ENCODE assay signal across 13 mouse cellular contexts in genomic region chr16:92783651-92784131, GRCm38 (mm10). TPM values are rescaled to one million over a fixed set of nuclear protein-coding genes. Genes with fewer than 3 reads are reported as not detected.
DNase-seq lines count a peak whose midpoint lies in the region; ATAC-seq and TF ChIP-seq lines count a peak whose summit lies in the region.
"Had no signal": no experiment of that assay in that cellular context is flagged by ENCODE, and none has a peak within 500 bp of the region (broad histone marks: within the 10 kb centered on the region; RNA-seq: fewer than 3 reads in every experiment).

No protein-coding gene starts in this region.

- H3K4me2 ChIP-seq in hindbrain, postnatal 0 days (ENCODE audit: low read depth, low read length), result no peak overlapping the region
- no peak overlapping the region for H3K4me2 ChIP-seq in hindbrain, embryonic 12.5 days (replicated peaks)
- H3K4me2 ChIP-seq in lung, postnatal 0 days (replicated peaks; ENCODE audit: low read depth, low read length), result no peak overlapping the region
- H3K4me2 ChIP-seq: limb, embryonic 13.5 days had no signal

- no peak for ATAC-seq in hindbrain, postnatal 0 days
- ATAC-seq in hindbrain, embryonic 12.5 days (ENCODE audit: low FRiP score), result no peak
- no peak for ATAC-seq in G1E (ENCODE audit: extremely low read depth, insufficient number of reproducible peaks, low FRiP score, poor library complexity, severe bottlenecking)
- ATAC-seq in lung, postnatal 0 days, result peak; percentile 21; the same call in 1 of the 2 replicates
- ATAC-seq: forebrain, embryonic 16.5 days; midbrain, embryonic 16.5 days had no signal

- TF ChIP-seq CTCF in hindbrain, postnatal 0 days (IDR thresholded peaks at IDR 0.05; ENCODE audit: low read depth), result no peak
- no peak for TF ChIP-seq CTCF in G1E (IDR thresholded peaks at IDR 0.05; ENCODE audit: low read depth, low read length)
- TF ChIP-seq CTCF in lung, postnatal 0 days (IDR thresholded peaks at IDR 0.05), result no peak

- no peak overlapping the region for H3K9ac ChIP-seq in hindbrain, postnatal 0 days (replicated peaks; ENCODE audit: low read length)
- no peak overlapping the region for H3K9ac ChIP-seq in hindbrain, embryonic 12.5 days
- H3K9ac ChIP-seq in lung, postnatal 0 days (replicated peaks; ENCODE audit: low read depth), result no peak overlapping the region
- H3K9ac ChIP-seq: limb, embryonic 13.5 days had no signal

- peak; percentile 45 to 57 for DNase-seq in cerebellum, postnatal 14 days
- no peak for DNase-seq in cerebellum, adult 11-12 months
- DNase-seq in hindbrain, postnatal 0 days (ENCODE audit: low spot score), result peak; percentile 59
- no peak for DNase-seq in G1E (ENCODE audit: low spot score)
- DNase-seq in lung, postnatal 0 days (ENCODE audit: low spot score), result peak; percentile 45
- no peak for DNase-seq in gastrocnemius, postnatal 36 days
- DNase-seq in frontal cortex, postnatal 10 days (ENCODE audit: low spot score in 2 of 2), result no peak
- DNase-seq: adrenal gland, adult 8-10 months; gastrocnemius, postnatal 25 days had no signal

- 52% methylated on average over 7 of the region's 7 CpGs for WGBS in hindbrain, postnatal 0 days
- 61% methylated on average over 7 of the region's 7 CpGs for WGBS in hindbrain, embryonic 12.5 days
- 12% methylated on average over 7 of the region's 7 CpGs for WGBS in lung, postnatal 0 days

- no peaks in the 10 kb centered on the region for H3K9me3 ChIP-seq in hindbrain, postnatal 0 days (ENCODE audit: low read length)
- H3K9me3 ChIP-seq in hindbrain, embryonic 12.5 days (replicated peaks), result no peaks in the 10 kb centered on the region
- no peaks in the 10 kb centered on the region for H3K9me3 ChIP-seq in G1E (replicated peaks)
- H3K9me3 ChIP-seq in lung, postnatal 0 days (ENCODE audit: low read length), result no peaks in the 10 kb centered on the region
- H3K9me3 ChIP-seq: limb, embryonic 13.5 days had no signal

- no peak overlapping the region for H3K4me3 ChIP-seq in hindbrain, postnatal 0 days (ENCODE audit: low read length)
- no peak overlapping the region for H3K4me3 ChIP-seq in hindbrain, embryonic 12.5 days
- H3K4me3 ChIP-seq in G1E (ENCODE audit: low read depth, low read length), result peak overlapping the region; percentile 20; the same call in 1 of the 2 replicates
- no peak overlapping the region for H3K4me3 ChIP-seq in lung, postnatal 0 days (ENCODE audit: low read depth, low read length)
- H3K4me3 ChIP-seq: limb, embryonic 13.5 days had no signal

- H3K27ac ChIP-seq in hindbrain, postnatal 0 days, result no peak overlapping the region
- H3K27ac ChIP-seq in hindbrain, embryonic 12.5 days, result no peak overlapping the region
- no peak overlapping the region for H3K27ac ChIP-seq in lung, postnatal 0 days (ENCODE audit: low read length)
- H3K27ac ChIP-seq: limb, embryonic 13.5 days had no signal

- intact Hi-C loops in gastrocnemius, postnatal 36 days (cut with DNase I), result no loop called here

- H3K4me1 ChIP-seq in hindbrain, postnatal 0 days (ENCODE audit: insufficient read depth, low read length), result no peaks in the 10 kb centered on the region
- peaks cover 8% of the 10 kb centered on the region for H3K4me1 ChIP-seq in hindbrain, embryonic 12.5 days
- H3K4me1 ChIP-seq in G1E (ENCODE audit: insufficient read depth, low read depth, low read length), result peaks cover 88% of the 10 kb centered on the region
- peaks cover 5% of the 10 kb centered on the region; the same call in 1 of the 2 replicates for H3K4me1 ChIP-seq in lung, postnatal 0 days (ENCODE audit: insufficient read depth, low read depth, low read length)

- TF ChIP-seq EP300 in lung, postnatal 0 days (IDR thresholded peaks at IDR 0.05), result peak; percentile 44; the same call in 1 of the 2 replicates

- no peaks in the 10 kb centered on the region for H3K36me3 ChIP-seq in hindbrain, postnatal 0 days (ENCODE audit: insufficient read depth, low read length)
- no peaks in the 10 kb centered on the region for H3K36me3 ChIP-seq in hindbrain, embryonic 12.5 days
- H3K36me3 ChIP-seq in G1E (replicated peaks), result peaks cover 83% of the 10 kb centered on the region
- no peaks in the 10 kb centered on the region for H3K36me3 ChIP-seq in lung, postnatal 0 days (ENCODE audit: insufficient read depth, low read length)
- H3K36me3 ChIP-seq: limb, embryonic 13.5 days had no signal

- H3K27me3 ChIP-seq in hindbrain, postnatal 0 days (ENCODE audit: insufficient read depth, low read length), result no peaks in the 10 kb centered on the region
- H3K27me3 ChIP-seq in hindbrain, embryonic 12.5 days, result no peaks in the 10 kb centered on the region
- H3K27me3 ChIP-seq in G1E (ENCODE audit: insufficient read depth, low read length), result no peaks in the 10 kb centered on the region
- H3K27me3 ChIP-seq in lung, postnatal 0 days (replicated peaks; ENCODE audit: insufficient read depth, low read length), result no peaks in the 10 kb centered on the region

RNA-seq across cellular contexts. Expression of gene Runx1, which starts 42.3 kb away (rescaled TPM):
- 2.2 and 3.5 TPM in 2 replicates for total RNA-seq in hindbrain, postnatal 0 days (2014; rRNA removed)
- 1.1 and 1.3 TPM in 2 replicates for polyA plus RNA-seq in hindbrain, postnatal 0 days (2015; fragmentation: Nextera tagmentation; extraction: Ambion mirVana)
- 4.4 and 5.4 TPM in 2 replicates for polyA plus RNA-seq in hindbrain, embryonic 12.5 days (2016; fragmentation: Nextera tagmentation; extraction: Ambion mirVana)
- total RNA-seq in G1E (2014; fragmentation: Nextera tagmentation), result 208 and 213 TPM in 2 replicates
- total RNA-seq in G1E (2017), result 32.7 and 36.1 TPM in 2 replicates
- polyA plus RNA-seq in G1E (2012), result 158 and 168 TPM in 2 replicates
- polyA plus RNA-seq in lung, postnatal 0 days (2015; fragmentation: Nextera tagmentation; extraction: Ambion mirVana), result 9.1 and 11.3 TPM in 2 replicates
- total RNA-seq in gastrocnemius, postnatal 36 days (2021), result 1 to 10 TPM; 3.0 to 3.3 TPM

Comparison
In these comparisons a context has a peak if more than half of its experiments do, and no peak if none do; other contexts are left out.
1. DNase-seq: peak in cerebellum, postnatal 14 days (2 of 2), hindbrain, postnatal 0 days (single experiment) and lung, postnatal 0 days (single experiment); none in cerebellum, adult 11-12 months (single experiment), G1E (single experiment), gastrocnemius, postnatal 36 days (0 of 2) and frontal cortex, postnatal 10 days (0 of 2).
2. RNA of gene Runx1, which starts 42.3 kb away (polyA plus RNA-seq): 158 to 168 TPM in G1E; 9.1 to 11.3 TPM in lung, postnatal 0 days, 4.4 to 5.4 TPM in hindbrain, embryonic 12.5 days and 1.1 to 1.3 TPM in hindbrain, postnatal 0 days; every median in the first group is over 10 times any median in the second.